Mouse (Mus musculus): ENCODE measurements around the gene Has3.
A peak's percentile ranks its signal among the peaks of the same experiment; 100 is the strongest.
"Not testable (repeated sequence)": the region's sequence is repeated elsewhere in the genome, so short reads cannot be mapped to it uniquely, and the experiment has no call there.

The Has3 gene

GRCm38 (mm10) chr8:106870051-106870450 is at the start of gene Has3:
Gene Has3, plus strand, starts transcription at chr8:106870242.
- DNase-seq (ENCODE audit: low read depth, low spot score): peak; percentile 24

GRCm38 (mm10) chr8:106820553-106821515 is 49.2 kb upstream of the Has3 start:
- DNase-seq (ENCODE audit: low read depth, low spot score): no peak

GRCm38 (mm10) chr8:106828921-106829320 is 41.1 kb upstream of the Has3 start:
- DNase-seq (ENCODE audit: low read depth, low spot score): no peak

GRCm38 (mm10) chr8:106829526-106830045 is 40.5 kb upstream of the Has3 start:
- DNase-seq (ENCODE audit: low read depth, low spot score): no peak

GRCm38 (mm10) chr8:106834899-106835298 is 35.1 kb upstream of the Has3 start:
- no peak for DNase-seq (ENCODE audit: low read depth, low spot score)

- no peak for DNase-seq (ENCODE audit: low read depth, low spot score)
Measured at GRCm38 (mm10) chr8:106836525-106836924, 33.5 kb upstream of the Has3 start.

- no peak for DNase-seq (ENCODE audit: low read depth, low spot score)
Measured at GRCm38 (mm10) chr8:106838803-106839202, 31.2 kb upstream of the Has3 start.

GRCm38 (mm10) chr8:106839209-106840001 is 30.6 kb upstream of the Has3 start:
- DNase-seq (ENCODE audit: low read depth, low spot score): no peak

- DNase-seq (ENCODE audit: low read depth, low spot score): no peak
Measured at GRCm38 (mm10) chr8:106850034-106850433, 20.0 kb upstream of the Has3 start.

GRCm38 (mm10) chr8:106854534-106855241 is 15.4 kb upstream of the Has3 start:
- no peak for DNase-seq (ENCODE audit: low read depth, low spot score)

- no peak for DNase-seq (ENCODE audit: low read depth, low spot score)
Measured at GRCm38 (mm10) chr8:106855242-106855562, 14.8 kb upstream of the Has3 start.

- DNase-seq (ENCODE audit: low read depth, low spot score): no peak
Measured at GRCm38 (mm10) chr8:106862845-106863244, 7.2 kb upstream of the Has3 start.

- no peak for DNase-seq (ENCODE audit: low read depth, low spot score)
Measured at GRCm38 (mm10) chr8:106865354-106865753, 4.7 kb upstream of the Has3 start.

GRCm38 (mm10) chr8:106870537-106871327 is 690 bp downstream of the Has3 start:
- DNase-seq (ENCODE audit: low read depth, low spot score): peak; percentile 62

- DNase-seq (ENCODE audit: low read depth, low spot score): no peak
Measured at GRCm38 (mm10) chr8:106871328-106871926, 1.4 kb downstream of the Has3 start.

GRCm38 (mm10) chr8:106871931-106872371 is 1.9 kb downstream of the Has3 start:
- DNase-seq (ENCODE audit: low read depth, low spot score): peak; percentile 51

GRCm38 (mm10) chr8:106872454-106873034 is 2.5 kb downstream of the Has3 start:
- DNase-seq (ENCODE audit: low read depth, low spot score): no peak

GRCm38 (mm10) chr8:106880121-106880707 is 10.2 kb downstream of the Has3 start:
- DNase-seq (ENCODE audit: low read depth, low spot score): no peak

GRCm38 (mm10) chr8:106884094-106884493 is 14.1 kb downstream of the Has3 start:
- DNase-seq (ENCODE audit: low read depth, low spot score): not testable (repeated sequence)
